Mouse (Mus musculus) stomach, postnatal 0 days (tissue): Measurements from ENCODE around the gene Lmod1.

Experiments used
- CTCF ChIP-seq: IDR thresholded peaks from 2 replicates; pipeline ENCODE4 v1.5.1; 2016; ENCODE audit warnings: antibody characterized with exemption, low read depth, mild to moderate bottlenecking, moderate library complexity
- EP300 ChIP-seq: optimal IDR thresholded peaks from 2 replicates; pipeline ENCODE3; 2016; ENCODE audit warnings: antibody characterized with exemption

DNA sequence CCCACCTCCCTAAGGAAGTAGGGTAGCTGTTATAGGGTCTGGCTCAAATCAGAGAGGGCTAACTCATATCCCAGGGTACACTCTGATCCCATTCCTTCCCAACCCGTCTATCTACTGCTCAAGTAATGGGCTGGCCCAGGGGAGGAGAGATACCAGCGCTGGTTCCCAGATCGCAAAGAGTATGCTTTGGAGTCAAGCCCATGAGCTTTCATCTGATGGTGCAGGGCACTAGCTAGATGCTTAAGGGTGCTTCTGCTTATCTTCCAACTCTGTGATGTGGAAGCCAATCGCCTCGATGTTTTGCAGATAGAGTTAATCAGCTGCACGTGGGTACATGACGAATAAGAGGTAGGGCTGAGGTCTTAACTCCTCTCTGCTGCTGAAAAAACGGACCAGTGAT lies 43.0 kb downstream of the Lmod1 start:
- TF ChIP-seq CTCF (no peak), EP300 (no peak)
